Mouse (Mus musculus): ENCODE results near the gene Nr1h5.

Gene Nr1h5

GRCm38 (mm10) chr3:102964033-102964432 is at the start of gene Nr1h5:
TSS of gene Nr1h5 (minus strand) at chr3:102964133.
- DNase-seq (ENCODE audit: extremely low read depth, low read depth): no peak

- no peak for DNase-seq (ENCODE audit: extremely low read depth, low read depth)
These were observed 37.7 kb upstream of the Nr1h5 start for GRCm38 (mm10) chr3:103001595-103001994.

DNA sequence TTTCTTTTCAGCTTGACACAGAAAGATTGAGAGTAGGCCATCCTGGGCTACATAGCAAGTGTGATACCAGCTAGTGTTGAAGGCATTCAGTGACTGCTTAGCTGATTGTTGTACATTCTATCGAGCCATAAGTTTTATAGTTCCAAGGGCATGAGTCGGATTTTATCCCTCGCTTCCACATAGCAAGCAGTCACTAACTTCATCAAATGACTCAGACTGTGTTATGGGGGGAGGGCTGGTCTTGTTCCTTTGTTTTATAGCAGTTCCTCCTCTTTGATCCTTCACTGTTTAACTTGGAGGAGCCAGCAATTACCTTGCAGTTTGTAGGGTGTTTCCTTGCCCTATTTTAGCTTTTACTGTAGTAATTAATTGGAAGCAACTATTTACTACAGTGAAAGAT is 33.7 kb upstream of the Nr1h5 start:
- DNase-seq (ENCODE audit: extremely low read depth, low read depth): no peak

GRCm38 (mm10) chr3:102997036-102997435 is 33.1 kb upstream of the Nr1h5 start:
- no peak for DNase-seq (ENCODE audit: extremely low read depth, low read depth)

DNA sequence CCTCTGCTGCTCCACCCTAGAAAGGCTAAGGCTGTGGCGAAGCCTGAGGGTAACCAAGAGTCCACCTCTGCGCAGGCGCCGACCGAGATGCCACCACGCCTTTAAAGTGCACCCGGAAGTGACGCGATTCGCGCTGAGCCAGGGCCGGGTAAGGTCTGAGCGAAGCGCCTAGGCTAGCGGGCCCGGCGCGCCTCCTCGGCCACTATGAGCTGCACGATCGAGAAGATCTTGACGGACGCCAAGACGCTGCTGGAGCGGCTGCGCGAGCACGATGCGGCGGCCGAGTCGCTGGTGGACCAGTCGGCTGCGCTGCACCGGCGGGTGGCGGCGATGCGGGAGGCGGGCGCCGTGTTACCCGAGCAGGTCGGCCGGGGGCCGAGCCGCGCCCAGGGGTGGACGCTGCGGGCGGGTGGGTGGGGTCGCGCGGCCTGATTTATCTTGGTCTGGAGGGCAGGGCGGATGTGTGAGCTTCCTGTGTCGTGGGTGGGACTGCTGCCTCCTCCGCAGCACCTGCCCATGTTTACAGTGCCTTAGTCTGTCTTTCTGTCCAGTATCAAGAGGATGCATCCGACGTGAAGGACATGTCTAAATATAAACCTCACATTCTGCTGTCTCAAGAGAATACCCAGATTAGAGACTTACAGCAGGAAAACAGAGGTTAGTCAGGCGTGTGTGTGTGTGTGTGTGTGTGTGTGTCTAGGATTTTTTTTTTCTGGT is 31.8 kb upstream of the Nr1h5 start, which contains the start of gene Sike1:
Gene Sike1 (plus strand): TSS at position 104 of the 717 bp plus-strand sequence.
- DNase-seq (ENCODE audit: extremely low read depth, low read depth): peak; percentile 92

DNA sequence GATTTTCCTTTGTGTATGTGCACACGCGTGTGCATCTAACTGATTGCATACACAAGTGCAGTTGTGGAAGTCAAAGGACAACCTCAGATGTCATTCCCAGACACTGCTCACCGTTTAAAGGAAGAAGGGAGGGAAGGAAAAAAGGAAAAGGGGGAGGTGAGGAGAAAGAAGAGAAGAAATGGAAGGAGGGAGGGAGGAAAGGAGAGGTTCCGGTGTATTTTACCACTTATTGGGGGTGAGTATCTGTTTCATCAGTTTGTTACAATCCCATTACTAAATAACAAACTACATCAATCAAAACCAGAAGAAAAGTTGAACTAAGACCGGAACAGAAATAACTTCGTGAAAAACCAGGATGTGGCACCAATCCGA is 31.3 kb upstream of the Nr1h5 start:
- DNase-seq (ENCODE audit: extremely low read depth, low read depth): no peak

- no peak for DNase-seq (ENCODE audit: extremely low read depth, low read depth)
These were observed 29.0 kb upstream of the Nr1h5 start for GRCm38 (mm10) chr3:102992936-102993335.

GRCm38 (mm10) chr3:102991041-102991440 is 27.1 kb upstream of the Nr1h5 start:
- DNase-seq (ENCODE audit: extremely low read depth, low read depth): no peak

GRCm38 (mm10) chr3:102980349-102980736 is 16.4 kb upstream of the Nr1h5 start:
- DNase-seq (ENCODE audit: extremely low read depth, low read depth): no peak

GRCm38 (mm10) chr3:102979550-102980348 is 15.8 kb upstream of the Nr1h5 start:
- DNase-seq (ENCODE audit: extremely low read depth, low read depth): no peak

GRCm38 (mm10) chr3:102976906-102977305 is 13.0 kb upstream of the Nr1h5 start:
- no peak for DNase-seq (ENCODE audit: extremely low read depth, low read depth)

DNA sequence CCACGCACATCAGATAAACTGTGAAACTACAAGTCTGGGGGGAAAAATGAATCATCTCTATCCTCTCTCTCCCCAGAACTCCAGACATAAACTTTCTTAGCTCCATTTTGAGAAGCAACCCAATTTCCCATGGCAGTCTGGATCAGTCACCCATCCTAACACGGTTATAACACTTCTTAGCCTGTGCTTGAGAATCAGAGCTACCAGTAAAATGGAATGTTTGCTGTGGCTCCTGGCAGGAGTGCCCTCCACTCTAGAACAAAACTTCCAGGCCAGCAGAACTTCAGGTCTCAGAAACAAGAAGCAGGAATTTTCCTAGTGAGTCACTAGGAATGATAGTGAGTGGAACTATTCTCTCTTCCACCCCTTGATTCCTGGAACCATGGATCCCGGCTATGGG is 6.6 kb upstream of the Nr1h5 start:
- DNase-seq (ENCODE audit: extremely low read depth, low read depth): no peak

GRCm38 (mm10) chr3:102970067-102970466 is 6.1 kb upstream of the Nr1h5 start:
- DNase-seq (ENCODE audit: extremely low read depth, low read depth): no peak

- DNase-seq (ENCODE audit: extremely low read depth, low read depth): no peak
These were observed 8.3 kb downstream of the Nr1h5 start for GRCm38 (mm10) chr3:102955596-102955995.

DNA sequence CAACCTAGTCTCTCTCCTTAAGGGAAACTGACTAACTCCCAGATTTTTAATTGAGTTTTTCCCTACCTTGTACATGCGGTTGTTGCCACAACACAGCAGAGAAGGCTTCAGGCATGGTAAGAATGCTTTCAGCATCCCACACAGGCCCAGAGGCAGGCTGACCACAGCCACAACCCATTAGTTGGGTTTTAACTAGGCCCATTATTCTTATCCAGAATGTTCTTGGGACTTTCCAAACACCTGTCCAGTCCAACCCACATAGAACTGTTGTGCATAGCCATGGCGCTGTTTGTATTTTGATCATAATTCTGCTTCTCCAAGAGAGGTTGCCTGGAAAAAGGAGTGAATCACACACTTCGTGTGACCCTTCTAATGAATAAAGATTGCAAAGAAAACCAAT is 8.8 kb downstream of the Nr1h5 start:
- DNase-seq (ENCODE audit: extremely low read depth, low read depth): no peak

GRCm38 (mm10) chr3:102954476-102954875 is 9.5 kb downstream of the Nr1h5 start:
- no peak for DNase-seq (ENCODE audit: extremely low read depth, low read depth)

DNA sequence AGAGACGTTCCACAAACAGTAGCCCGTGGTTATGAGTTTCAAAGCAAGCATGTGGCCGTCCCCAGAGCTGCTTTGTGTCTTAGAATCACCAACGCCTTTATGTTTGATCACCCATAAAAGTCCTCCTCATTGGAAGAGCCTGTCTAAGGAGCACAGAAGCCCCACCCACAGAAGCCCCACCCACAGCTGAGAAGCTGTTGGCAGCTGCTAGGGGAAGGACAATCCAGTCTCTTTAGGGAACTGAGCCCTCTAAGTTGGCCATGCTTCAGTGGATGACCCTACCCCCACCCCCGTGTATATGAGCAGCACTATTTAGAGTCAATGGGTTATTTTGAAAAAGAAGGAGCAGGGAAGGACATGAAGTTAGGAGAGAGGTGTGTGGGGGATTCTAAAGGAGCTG is 17.1 kb downstream of the Nr1h5 start:
- DNase-seq (ENCODE audit: extremely low read depth, low read depth): peak; percentile 41

GRCm38 (mm10) chr3:102946312-102946711 is 17.6 kb downstream of the Nr1h5 start:
- no peak for DNase-seq (ENCODE audit: extremely low read depth, low read depth)

DNA sequence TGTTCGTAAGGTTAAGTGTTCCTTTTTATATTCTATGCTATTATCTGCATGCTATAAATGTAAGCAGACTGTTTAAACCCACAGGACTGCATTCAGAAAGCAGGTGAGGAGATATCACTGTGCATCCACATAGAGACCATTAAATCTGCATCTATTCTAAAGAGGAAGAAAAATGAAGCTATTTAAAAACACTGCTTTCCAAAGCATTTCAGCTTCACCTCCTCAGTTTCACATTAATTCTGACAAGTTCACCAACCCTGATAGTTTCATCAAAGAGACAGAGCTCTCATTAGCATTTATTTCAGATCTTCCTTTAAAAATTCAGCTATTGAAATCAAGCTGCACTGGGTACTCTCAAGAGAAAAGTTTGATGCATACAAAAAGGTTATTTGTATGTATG is 25.8 kb downstream of the Nr1h5 start:
- DNase-seq (ENCODE audit: extremely low read depth, low read depth): no peak

- DNase-seq (ENCODE audit: extremely low read depth, low read depth): no peak
These were observed 28.2 kb downstream of the Nr1h5 start, which contains the start of gene Sycp1 for GRCm38 (mm10) chr3:102935451-102936354. TSS of gene Sycp1 (minus strand) at chr3:102936100.

- DNase-seq (ENCODE audit: extremely low read depth, low read depth): no peak
These were observed 64.8 kb downstream of the Nr1h5 start for GRCm38 (mm10) chr3:102899136-102899535.

Measured in MEL-GATA-1-ER (cell line).